Mouse (Mus musculus): ENCODE data around the gene Btbd35f12.
"Not testable (repeated sequence)": the region's sequence is repeated elsewhere in the genome, so short reads cannot be mapped to it uniquely, and the experiment has no call there.

Gene Btbd35f12

GRCm38 (mm10) chrX:33313079-33313478, at the start of gene Btbd35f12:
Btbd35f12 (plus strand) TSS chrX:33313379.
- DNase-seq (ENCODE audit: low spot score in 2 of 2), result not testable (repeated sequence)

GRCm38 (mm10) chrX:33353254-33353653, 40.1 kb downstream of the Btbd35f12 start:
- DNase-seq (ENCODE audit: low spot score in 2 of 2), result peak in 1 of 2 experiments; percentile 67

Data from spleen, postnatal 4 days (tissue).